Mouse (Mus musculus) lung, adult 18-20 months (tissue): Measurements from ENCODE around the gene Zfp61.

Experiments used
- DNase-seq, 2 experiments: peaks; one replicate each; pipeline ENCODE4 v3.0.0; 2022; ENCODE audit warnings: mixed read lengths in 2 of 2

The Zfp61 gene

GRCm38 (mm10) chr7:24300771-24301282 is at the start of gene Zfp61:
Zfp61 (minus strand) TSS chr7:24301232.
- peak in 1 of 2 experiments; percentile 42 for DNase-seq

GRCm38 (mm10) chr7:24348896-24349295 is 47.9 kb upstream of the Zfp61 start, which contains the start of gene Lypd5:
Lypd5 (plus strand) TSS chr7:24349196.
- no peak for DNase-seq

- no peak for DNase-seq
These were observed 45.4 kb upstream of the Zfp61 start for GRCm38 (mm10) chr7:24346444-24346843.

DNA sequence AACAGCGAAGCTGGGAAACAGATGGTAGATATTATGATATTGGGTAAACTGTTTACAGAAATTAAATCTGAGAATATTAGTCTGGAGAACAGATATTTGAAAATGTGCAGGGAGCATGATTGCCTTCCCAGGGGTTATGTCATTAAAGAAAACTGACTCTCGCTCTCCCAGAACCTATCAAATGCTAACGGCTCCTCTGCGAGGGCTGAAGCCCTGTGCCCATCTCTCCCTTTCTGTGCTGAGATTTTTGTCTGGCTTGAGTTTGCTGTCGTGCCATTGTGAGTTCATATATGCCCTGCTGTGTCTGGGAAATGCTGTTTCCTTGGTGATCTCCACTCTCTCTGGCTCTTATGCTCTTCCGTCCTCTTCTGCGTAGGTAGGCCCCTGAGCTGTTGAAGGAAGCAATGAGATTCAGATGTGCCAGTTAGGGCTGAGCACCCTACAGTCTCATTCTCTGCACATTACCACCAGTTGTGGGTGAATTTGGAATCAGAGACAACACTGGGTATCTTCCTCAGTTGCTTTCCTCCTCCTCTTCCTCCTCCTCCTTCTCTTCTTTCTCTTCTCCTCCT is 42.8 kb upstream of the Zfp61 start:
- no peak for DNase-seq

GRCm38 (mm10) chr7:24338241-24338640 is 37.2 kb upstream of the Zfp61 start:
- no peak for DNase-seq

DNA sequence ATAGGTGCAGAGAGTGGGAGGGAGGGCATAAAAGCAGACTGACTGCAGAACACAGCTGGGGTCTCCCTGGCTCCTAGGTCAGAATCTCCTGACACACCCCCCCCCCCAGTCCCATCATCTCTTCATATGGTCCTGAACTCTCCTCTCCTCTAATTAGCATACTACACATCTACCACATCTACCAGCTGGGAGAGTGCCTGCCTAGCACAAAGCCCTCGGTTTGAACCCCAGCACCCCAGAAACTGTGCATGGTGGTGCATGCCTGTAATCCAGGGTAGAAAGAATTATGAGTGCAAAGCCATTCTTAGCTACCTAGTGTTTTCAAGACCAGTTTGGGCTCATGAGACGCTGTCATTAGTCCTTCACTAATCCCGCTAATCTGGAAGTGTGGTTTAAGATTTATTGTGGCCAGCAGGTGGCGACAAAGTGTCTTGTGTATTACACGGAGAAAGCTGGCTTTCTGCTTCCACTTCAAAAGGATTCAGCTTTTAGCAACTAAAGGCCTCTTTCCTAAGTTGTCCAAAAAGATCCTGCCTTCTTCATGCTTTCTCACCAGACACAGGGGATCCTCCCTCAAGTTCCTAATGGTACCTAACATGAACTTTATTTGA is 34.8 kb upstream of the Zfp61 start:
- DNase-seq, result peak; percentile 53 to 69

GRCm38 (mm10) chr7:24333304-24333986 is 32.4 kb upstream of the Zfp61 start, which contains the start of gene Tescl:
Tescl (minus strand) TSS chr7:24333936.
- DNase-seq, result peak in 1 of 2 experiments; percentile 18

DNA sequence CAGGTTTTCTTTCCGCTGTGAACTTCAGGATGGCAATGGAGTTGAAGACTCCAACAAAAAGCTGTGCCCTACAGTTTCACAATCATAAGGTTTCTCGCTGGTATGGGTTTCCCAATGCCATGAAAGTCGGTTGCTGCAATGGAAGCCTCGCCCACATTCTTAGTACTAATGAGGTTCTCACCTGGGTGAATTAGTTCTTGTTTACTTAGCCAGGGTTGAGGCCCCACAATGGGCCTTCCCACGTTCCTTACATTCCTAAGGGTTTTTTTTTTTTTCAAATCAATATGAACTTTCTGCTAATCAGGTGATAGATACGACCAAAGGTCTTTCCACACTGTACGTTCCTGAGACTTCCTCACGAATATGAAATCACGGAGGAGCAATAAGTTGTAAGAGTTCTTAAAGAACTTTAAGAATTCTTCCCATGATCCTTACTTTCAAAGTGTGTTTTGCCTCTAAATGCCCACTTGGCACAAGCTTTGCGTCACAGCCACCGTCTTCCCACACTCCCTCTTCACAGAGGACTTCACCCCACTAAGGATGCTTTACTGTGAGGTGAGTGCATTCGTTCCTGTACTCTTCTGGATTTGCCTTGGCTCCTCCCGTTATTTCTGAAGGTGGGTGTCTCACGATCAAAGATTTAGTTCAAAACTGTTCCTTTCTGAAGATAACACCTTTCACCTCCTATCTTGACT is 26.4 kb upstream of the Zfp61 start:
- DNase-seq, result peak; percentile 73 to 80

- peak; percentile 35 to 63 for DNase-seq
These were observed 25.5 kb upstream of the Zfp61 start for GRCm38 (mm10) chr7:24326273-24327135.

- peak; percentile 19 to 44 for DNase-seq
These were observed 24.7 kb upstream of the Zfp61 start for GRCm38 (mm10) chr7:24325675-24326128.

GRCm38 (mm10) chr7:24325197-24325596 is 24.2 kb upstream of the Zfp61 start:
- peak; percentile 46 to 62 for DNase-seq

DNA sequence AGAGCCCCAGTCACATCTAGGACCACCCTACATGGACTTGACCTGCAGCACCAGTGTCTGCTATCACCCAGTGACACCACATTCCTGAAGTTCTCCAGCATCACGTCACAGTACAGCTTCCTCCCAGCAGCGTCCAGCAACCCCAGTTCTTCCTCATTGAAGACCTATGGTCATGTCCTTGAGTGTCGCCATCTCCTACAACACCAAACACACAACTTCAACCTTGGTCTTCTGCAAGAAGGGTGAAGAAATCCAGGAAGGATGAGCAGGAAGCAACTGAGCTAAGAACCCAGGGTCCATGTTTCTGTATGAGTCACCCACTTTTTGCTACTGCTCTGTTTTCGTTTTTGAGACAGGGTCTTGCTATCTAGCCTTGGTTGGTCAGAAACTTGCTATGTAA is 21.6 kb upstream of the Zfp61 start:
- no peak for DNase-seq

DNA sequence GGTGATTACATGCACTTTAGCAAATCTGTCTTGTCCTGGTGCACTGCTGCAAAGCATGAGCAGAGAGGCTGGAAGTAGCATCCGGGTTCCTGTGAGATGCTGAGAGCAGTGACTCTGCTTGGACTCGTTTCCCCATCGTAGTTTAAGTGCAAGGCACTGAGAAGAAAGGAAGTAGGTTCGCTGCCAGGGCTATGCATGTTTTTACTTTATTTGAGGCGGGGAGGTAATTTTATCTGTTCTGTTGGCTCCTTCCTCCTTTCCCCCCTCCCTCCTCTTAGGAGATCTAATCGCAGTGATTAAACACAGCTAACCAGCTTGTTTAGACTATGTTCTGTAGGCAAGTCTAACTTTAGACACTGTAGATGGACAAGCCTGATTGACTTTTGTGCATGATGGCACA is 17.9 kb upstream of the Zfp61 start:
- no peak for DNase-seq

- DNase-seq, result peak; percentile 97
These were observed 15.6 kb upstream of the Zfp61 start, which contains the start of gene Zfp94 for GRCm38 (mm10) chr7:24316567-24317092. Zfp94 (minus strand) TSS chr7:24316666.

GRCm38 (mm10) chr7:24315726-24316566 is 14.9 kb upstream of the Zfp61 start:
- no peak for DNase-seq

GRCm38 (mm10) chr7:24299823-24300481 is 1.1 kb downstream of the Zfp61 start:
- no peak for DNase-seq

DNA sequence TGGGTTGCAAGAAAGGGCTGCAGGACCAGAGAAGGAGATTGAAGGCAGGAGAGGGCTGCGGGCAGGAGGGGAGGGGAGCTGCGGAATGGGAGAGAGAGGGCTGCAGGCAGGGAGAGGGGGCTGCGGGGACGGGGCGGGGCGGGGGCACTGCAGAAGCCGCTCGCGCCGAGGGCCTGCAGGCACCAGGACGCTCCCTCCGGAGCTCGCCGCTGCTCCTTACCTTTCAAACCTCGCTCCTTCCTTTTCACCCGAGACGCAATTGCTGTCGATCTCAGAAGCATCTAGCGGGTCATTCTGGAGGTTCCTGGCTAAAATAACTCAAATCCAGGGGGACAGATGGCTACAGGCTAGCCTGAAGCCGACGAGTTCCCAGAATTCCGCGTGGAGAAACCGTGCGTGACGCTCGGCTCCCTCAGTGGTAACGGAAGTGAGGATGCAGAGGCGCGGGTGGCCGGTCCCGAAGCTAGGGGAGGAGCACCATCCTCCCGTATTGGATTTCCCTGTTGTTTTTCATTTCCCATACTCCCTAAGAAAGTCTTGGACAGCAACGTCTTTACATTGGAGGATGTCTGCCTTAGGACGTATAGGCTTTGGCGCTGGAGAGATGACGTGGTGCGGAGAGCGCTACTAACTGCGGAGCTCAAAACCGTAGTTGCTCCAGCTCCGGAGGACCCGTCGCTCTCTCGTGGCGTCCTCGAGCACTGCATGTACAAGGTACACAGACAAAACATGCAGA is 1.9 kb downstream of the Zfp61 start:
- DNase-seq, result peak; percentile 62 to 73

GRCm38 (mm10) chr7:24298635-24298972 is 2.4 kb downstream of the Zfp61 start:
- no peak for DNase-seq

GRCm38 (mm10) chr7:24297361-24298095 is 3.5 kb downstream of the Zfp61 start:
- DNase-seq, result no peak
